Mouse (Mus musculus) megakaryocyte, embryonic 14.5 days (primary cell): ENCODE results near the gene Sncg.

ENCODE experiments used
- FLI1 ChIP-seq: IDR thresholded peaks from 2 replicates; pipeline ENCODE4 v1.6.1; 2012; ENCODE audit warnings: low read length, inconsistent platforms, mixed read lengths
- GATA1 ChIP-seq: IDR thresholded peaks from 3 replicates; pipeline ENCODE4 v1.6.1; 2012; ENCODE audit warnings: mixed read lengths, low read length, inconsistent platforms, borderline replicate concordance

DNA sequence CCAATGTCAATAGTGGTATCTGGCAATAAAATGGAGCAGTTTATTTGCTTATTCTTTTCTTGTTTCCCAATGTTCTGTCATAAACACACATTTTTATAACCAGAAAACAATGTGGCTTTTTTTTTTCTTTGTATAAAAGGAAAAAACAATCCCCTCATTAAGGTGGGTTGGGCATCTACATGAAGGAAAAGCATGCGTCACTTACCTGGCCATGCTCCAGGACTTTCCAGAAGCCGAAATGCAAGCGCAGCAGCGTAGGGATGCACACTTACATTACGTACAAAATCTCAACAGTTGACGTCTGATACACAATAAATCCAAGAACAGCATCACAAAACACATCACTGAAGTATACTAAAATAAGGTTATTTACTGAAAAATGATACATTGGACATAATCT is 36.1 kb upstream of the Sncg start:
- no peak for TF ChIP-seq GATA1
- TF ChIP-seq FLI1 = no peak
